Mouse (Mus musculus) left cerebral cortex, adult 2 months (tissue): ENCODE results near the gene Ccm2. TPM values are rescaled to one million over a fixed set of nuclear protein-coding genes. Genes with fewer than 3 reads are reported as not detected.
A peak's percentile ranks its signal among the peaks of the same experiment; 100 is the strongest.
"Not testable (repeated sequence)": the region's sequence is repeated elsewhere in the genome, so short reads cannot be mapped to it uniquely, and the experiment has no call there.

Experiments
- DNase-seq, 2 experiments: peaks; one replicate each; pipeline ENCODE4 v3.0.0; 2021 to 2022; ENCODE audit warnings: low spot score in 2 of 2, mixed read lengths in 1 of 2; ENCODE audit errors: extremely low spot score in 1 of 2
- H3K27ac ChIP-seq: fragments of 200-600 bp; 2 replicates; pipeline ENCODE4 v1.8.1; 2022
- H3K4me3 ChIP-seq: fragments of 200-600 bp; 2 replicates; pipeline ENCODE4 v1.8.1; 2022
- CTCF ChIP-seq: fragments of 200-600 bp; IDR thresholded peaks from 2 replicates; pipeline ENCODE4 v1.8.1; 2022; ENCODE audit warnings: antibody characterized with exemption, mild to moderate bottlenecking, moderate library complexity
- intact Hi-C: fragments of 180-260 bp; cut with DNase I; formaldehyde crosslinking; loops from one replicate; pipeline ENCODE4 v1.15.1; 2025
- total RNA-seq, 2 experiments: library from RNA; stranded (reverse); gene quantifications; 2 replicates each; pipeline ENCODE4 v1.2.3; 2021

Ccm2 gene
- total RNA-seq, 2 experiments from 2014 or later = 51.3 to 69.5 TPM

GRCm38 (mm10) chr11:6522782-6523525 is 23.7 kb upstream of the Ccm2 start:
- DNase-seq = no peak
- H3K27ac ChIP-seq = no peak overlapping the region
- TF ChIP-seq CTCF = no peak
- intact Hi-C loops = no loop called here
- H3K4me3 ChIP-seq = no peak overlapping the region

- intact Hi-C loops = no loop called here
- DNase-seq = no peak
- H3K4me3 ChIP-seq = no peak overlapping the region
- peak; percentile 18; the same call in 1 of the 2 replicates for TF ChIP-seq CTCF
- H3K27ac ChIP-seq = no peak overlapping the region
Observed at GRCm38 (mm10) chr11:6523662-6524088, 23.0 kb upstream of the Ccm2 start.

- H3K4me3 ChIP-seq = no peak overlapping the region
- intact Hi-C loops = no loop called here
- no peak for TF ChIP-seq CTCF
- DNase-seq = no peak
- no peak overlapping the region for H3K27ac ChIP-seq
Observed at GRCm38 (mm10) chr11:6524165-6524879, 22.4 kb upstream of the Ccm2 start.

- intact Hi-C loops = loop anchor here (5.0 kb wide), 1 partner anchor 102 kb away; the partner anchor contains the start of gene Tbrg4
- no peak overlapping the region for H3K4me3 ChIP-seq
- no peak overlapping the region for H3K27ac ChIP-seq
- TF ChIP-seq CTCF = no peak
- DNase-seq = no peak
Observed at GRCm38 (mm10) chr11:6524880-6525238, 21.8 kb upstream of the Ccm2 start.

GRCm38 (mm10) chr11:6525241-6525640 is 21.4 kb upstream of the Ccm2 start:
- DNase-seq = no peak
- Histone ChIP-seq H3K27ac (no peak overlapping the region), H3K4me3 (no peak overlapping the region)
- TF ChIP-seq CTCF = no peak
- intact Hi-C loops = loop anchor here (5.0 kb wide), 1 partner anchor 102 kb away; the partner anchor contains the start of gene Tbrg4

GRCm38 (mm10) chr11:6526526-6527255 is 20.0 kb upstream of the Ccm2 start:
- H3K27ac ChIP-seq, H3K4me3 ChIP-seq, DNase-seq: not testable (repeated sequence)
- intact Hi-C loops = loop anchor here (5.0 kb wide), 1 partner anchor 101 kb away; the partner anchor contains the start of gene Tbrg4

GRCm38 (mm10) chr11:6527256-6528185 is 19.2 kb upstream of the Ccm2 start:
- peak overlapping the region; percentile 62 for H3K4me3 ChIP-seq
- no peak for DNase-seq
- peak overlapping the region; percentile 53; the same call in 1 of the 2 replicates for H3K27ac ChIP-seq
- TF ChIP-seq CTCF = no peak
- intact Hi-C loops = loop anchor here (2.0 to 5.0 kb wide), 2 partner anchors 51 to 100 kb away; partner anchors contain the start of gene Tbrg4

GRCm38 (mm10) chr11:6528186-6529006 is 18.3 kb upstream of the Ccm2 start:
- DNase-seq = peak; percentile 97 to 99
- peak; percentile 86 for TF ChIP-seq CTCF
- intact Hi-C loops = loop anchor here (2.0 to 5.0 kb wide), 2 partner anchors 52 to 99 kb away; partner anchors contain the start of gene Tbrg4

GRCm38 (mm10) chr11:6529961-6530360 is 16.7 kb upstream of the Ccm2 start:
- no peak overlapping the region for H3K4me3 ChIP-seq
- H3K27ac ChIP-seq = no peak overlapping the region
- no peak for TF ChIP-seq CTCF
- DNase-seq = no peak
- intact Hi-C loops = loop anchor here (2.0 to 5.0 kb wide), 2 partner anchors 53 to 97 kb away; partner anchors contain the start of gene Tbrg4

More at GRCm38 (mm10) chr11:6528186-6529006, 18.3 kb upstream of the Ccm2 start:
- peak overlapping the region; percentile 75 for H3K27ac ChIP-seq
- peak overlapping the region; percentile 62 for H3K4me3 ChIP-seq

GRCm38 (mm10) chr11:6530746-6531145 is 15.9 kb upstream of the Ccm2 start:
- no peak overlapping the region for H3K27ac ChIP-seq
- intact Hi-C loops = no loop called here
- no peak overlapping the region for H3K4me3 ChIP-seq
- DNase-seq = no peak
- no peak for TF ChIP-seq CTCF
